8 mouse cellular contexts compared by ENCODE assay signal in genomic region chr8:111932580-111933336, GRCm38 (mm10). TPM values are rescaled to one million over a fixed set of nuclear protein-coding genes. Genes with fewer than 3 reads are reported as not detected.
A peak's percentile ranks its signal among the peaks of the same experiment; 100 is the strongest.
DNase-seq lines count a peak whose midpoint lies in the region; ATAC-seq and TF ChIP-seq lines count a peak whose summit lies in the region.

No protein-coding gene starts in this region.

- intact Hi-C loops in left cerebral cortex, postnatal 25 days (cut with DNase I), result no loop called here
- intact Hi-C loops in gastrocnemius, adult 2 months (cut with DNase I), result no loop called here

- peaks cover 23% of the 10 kb centered on the region for H3K4me1 ChIP-seq in hindbrain, embryonic 15.5 days (replicated peaks)
- H3K4me1 ChIP-seq in liver, adult 2 months (ENCODE audit: control insufficient read depth, insufficient read depth, low read length), result peaks cover 3% of the 10 kb centered on the region; the same call in 1 of the 2 replicates

- no peaks in the 10 kb centered on the region for H3K27me3 ChIP-seq in hindbrain, embryonic 15.5 days
- no peaks in the 10 kb centered on the region for H3K27me3 ChIP-seq in liver, adult 2 months (ENCODE audit: control insufficient read depth, insufficient read depth, low read length)
- no peaks in the 10 kb centered on the region for H3K27me3 ChIP-seq in myocyte (ENCODE audit: control insufficient read depth, insufficient read depth, insufficient read length)

- peak overlapping the region; percentile 68 for H3K27ac ChIP-seq in gastrocnemius, adult 2 months
- H3K27ac ChIP-seq in hindbrain, embryonic 15.5 days (replicated peaks), result peak overlapping the region; percentile 93
- H3K27ac ChIP-seq in liver, adult 2 months (replicated peaks; ENCODE audit: insufficient read depth, low read depth, low read length), result no peak overlapping the region

- H3K36me3 ChIP-seq in hindbrain, embryonic 15.5 days, result no peaks in the 10 kb centered on the region
- H3K36me3 ChIP-seq in liver, adult 2 months (ENCODE audit: control insufficient read depth, insufficient read depth, low read length), result no peaks in the 10 kb centered on the region
- no peaks in the 10 kb centered on the region for H3K36me3 ChIP-seq in myocyte (ENCODE audit: control insufficient read depth, insufficient read depth)

- peak overlapping the region; percentile 83 for H3K9ac ChIP-seq in hindbrain, embryonic 15.5 days
- peak overlapping the region; percentile 62; the same call in 1 of the 2 replicates for H3K9ac ChIP-seq in liver, adult 2 months (ENCODE audit: low read depth, low read length)

- no peak for TF ChIP-seq POLR2A in liver, adult 2 months (IDR thresholded peaks at IDR 0.05; ENCODE audit: extremely low read depth, insufficient read depth, low read length)
- TF ChIP-seq POLR2A in myocyte (IDR thresholded peaks at IDR 0.05; ENCODE audit: insufficient read length, low read depth), result no peak

- peak; percentile 20 to 32 for DNase-seq in left cerebral cortex, postnatal 25 days (ENCODE audit: low spot score in 2 of 2)
- no peak for DNase-seq in left cerebral cortex, adult 9 months (ENCODE audit: low spot score in 2 of 2)
- DNase-seq in cerebellum, adult 9-10 months, result peak; percentile 72
- DNase-seq in gastrocnemius, adult 2 months, result peak; percentile 82
- DNase-seq in liver, adult 2 months (ENCODE audit: extremely low read depth, low read depth, low spot score), result peak; percentile 24
- peak; percentile 25 for DNase-seq in thymus, postnatal 14 days

- WGBS in hindbrain, embryonic 15.5 days, result 28% methylated on average over 19 of the region's 19 CpGs
- 50% methylated on average over 19 of the region's 19 CpGs for WGBS in liver, adult 2 months

- peak overlapping the region; percentile 93 for H3K4me3 ChIP-seq in gastrocnemius, adult 2 months
- peak overlapping the region; percentile 78 for H3K4me3 ChIP-seq in hindbrain, embryonic 15.5 days
- peak overlapping the region; percentile 70; the same call in 1 of the 2 replicates for H3K4me3 ChIP-seq in liver, adult 2 months (ENCODE audit: insufficient read depth, low read depth, low read length)
- peak overlapping the region; percentile 25 for H3K4me3 ChIP-seq in myocyte

- no peaks in the 10 kb centered on the region for H3K9me3 ChIP-seq in hindbrain, embryonic 15.5 days

- ATAC-seq in hindbrain, embryonic 15.5 days (ENCODE audit: low FRiP score, low read depth), result no peak

- no peaks in the 10 kb centered on the region for H3K79me2 ChIP-seq in liver, adult 2 months (ENCODE audit: control insufficient read depth, insufficient read depth, low read length)
- H3K79me2 ChIP-seq in myocyte (ENCODE audit: control insufficient read depth, insufficient read depth), result no peaks in the 10 kb centered on the region

- H3ac ChIP-seq in myocyte (ENCODE audit: control insufficient read depth, insufficient read length), result no peak overlapping the region

- no peak for TF ChIP-seq CTCF in gastrocnemius, adult 2 months (IDR thresholded peaks at IDR 0.05)
- no peak for TF ChIP-seq CTCF in liver, adult 2 months (IDR thresholded peaks at IDR 0.05; ENCODE audit: low read depth, low read length)

- H3K4me2 ChIP-seq in hindbrain, embryonic 15.5 days, result peak overlapping the region; percentile 97
- H3K4me2 ChIP-seq in myocyte (ENCODE audit: low read depth), result peak overlapping the region; percentile 96

TF ChIP-seq in myocyte, 11 proteins besides CTCF, POLR2A, EP300 and RAD21:
- TF ChIP-seq TCF12 (IDR thresholded peaks at IDR 0.05; ENCODE audit: insufficient read depth, poor library complexity, severe bottlenecking), result no peak
- peak; percentile 54 to 78 (median 78) for TF ChIP-seq MYOD1 (IDR thresholded peaks at IDR 0.05; ENCODE audit: control insufficient read depth in 1 of 3, insufficient read length in 2 of 3, low read depth in 2 of 3)
- no peak for TF ChIP-seq TCF3 (IDR thresholded peaks at IDR 0.05; ENCODE audit: insufficient read length, low read depth)
- peak in 2 of 3 experiments; percentile 64 to 73 for TF ChIP-seq MYOG (IDR thresholded peaks at IDR 0.05; ENCODE audit: control insufficient read depth in 1 of 3, insufficient read depth in 1 of 3, insufficient read length in 2 of 3, low read depth in 2 of 3)
TF ChIP-seq in myocyte: peak in this region for 2.

RNA-seq across cellular contexts. Expression of gene Tmem231, which starts 0.9 kb away (rescaled TPM):
- 10 to 100 TPM; 12.0 to 13.0 TPM for total RNA-seq in left cerebral cortex, postnatal 25 days (2021)
- total RNA-seq in gastrocnemius, adult 2 months (2021), result under 1 TPM; 0.73 to 0.94 TPM
- 17.6 and 18.9 TPM in 2 replicates for polyA plus RNA-seq in hindbrain, embryonic 15.5 days (2015; fragmentation: Nextera tagmentation; extraction: Ambion mirVana)
- total RNA-seq in liver, adult 2 months (2014; rRNA removed), result 0.09 and 0.20 TPM in 2 replicates
- polyA plus RNA-seq in liver, adult 2 months (2012; rRNA removed), result 0.17 and 0.24 TPM in 2 replicates
- 4.5 TPM for polyA plus RNA-seq in myocyte (2012; fragmentation: generic; extraction: Trizol)

RNA-seq across cellular contexts. Expression of gene Gabarapl2, which starts 7.7 kb away (rescaled TPM):
- total RNA-seq in left cerebral cortex, postnatal 25 days (2021), result 100 to 1,000 TPM; 219 to 220 TPM
- total RNA-seq in gastrocnemius, adult 2 months (2021), result 100 to 1,000 TPM in 1 of 2 experiments, 10 to 100 TPM in 1; 99.6 to 105 TPM
- 431 and 452 TPM in 2 replicates for polyA plus RNA-seq in hindbrain, embryonic 15.5 days (2015; fragmentation: Nextera tagmentation; extraction: Ambion mirVana)
- 39.5 and 42.6 TPM in 2 replicates for total RNA-seq in liver, adult 2 months (2014; rRNA removed)
- 24.1 and 26.8 TPM in 2 replicates for polyA plus RNA-seq in liver, adult 2 months (2012; rRNA removed)
- polyA plus RNA-seq in myocyte (2012; fragmentation: generic; extraction: Trizol), result 64.5 TPM

RNA-seq across cellular contexts. Expression of gene Chst5, which starts 22.5 kb away (rescaled TPM):
- under 1 TPM; 0.28 to 0.30 TPM for total RNA-seq in left cerebral cortex, postnatal 25 days (2021)
- total RNA-seq in gastrocnemius, adult 2 months (2021), result under 1 TPM in 1 of 2 experiments, not detected in 1; 0.14 TPM
- 3.2 and 4.9 TPM in 2 replicates for polyA plus RNA-seq in hindbrain, embryonic 15.5 days (2015; fragmentation: Nextera tagmentation; extraction: Ambion mirVana)
- total RNA-seq in liver, adult 2 months (2014; rRNA removed), result not detected in 2 replicates
- not detected in 2 replicates for polyA plus RNA-seq in liver, adult 2 months (2012; rRNA removed)
- polyA plus RNA-seq in myocyte (2012; fragmentation: generic; extraction: Trizol), result 0.14 TPM

RNA-seq across cellular contexts. Expression of gene Tmem170, which starts 56.2 kb away (rescaled TPM):
- total RNA-seq in left cerebral cortex, postnatal 25 days (2021), result 1 to 10 TPM; 3.6 to 4.3 TPM
- total RNA-seq in gastrocnemius, adult 2 months (2021), result 1 to 10 TPM; 2.1 to 2.7 TPM
- 4.3 and 4.9 TPM in 2 replicates for polyA plus RNA-seq in hindbrain, embryonic 15.5 days (2015; fragmentation: Nextera tagmentation; extraction: Ambion mirVana)
- total RNA-seq in liver, adult 2 months (2014; rRNA removed), result 5.0 and 7.9 TPM in 2 replicates
- polyA plus RNA-seq in liver, adult 2 months (2012; rRNA removed), result 3.3 and 3.8 TPM in 2 replicates
- 0.92 TPM for polyA plus RNA-seq in myocyte (2012; fragmentation: generic; extraction: Trizol)

RNA-seq across cellular contexts. Expression of gene Adat1, which starts 59.3 kb away (rescaled TPM):
- 1 to 10 TPM; 5.4 to 6.6 TPM for total RNA-seq in left cerebral cortex, postnatal 25 days (2021)
- total RNA-seq in gastrocnemius, adult 2 months (2021), result 1 to 10 TPM; 2.4 to 2.7 TPM
- polyA plus RNA-seq in hindbrain, embryonic 15.5 days (2015; fragmentation: Nextera tagmentation; extraction: Ambion mirVana), result 7.8 and 8.0 TPM in 2 replicates
- total RNA-seq in liver, adult 2 months (2014; rRNA removed), result 2.8 TPM in 2 replicates
- 2.1 and 2.7 TPM in 2 replicates for polyA plus RNA-seq in liver, adult 2 months (2012; rRNA removed)
- polyA plus RNA-seq in myocyte (2012; fragmentation: generic; extraction: Trizol), result 2.8 TPM

Comparison
In these comparisons a context has a peak if more than half of its experiments do, and no peak if none do; other contexts are left out.
1. DNase-seq: peak in left cerebral cortex, postnatal 25 days (2 of 2), cerebellum, adult 9-10 months (single experiment), gastrocnemius, adult 2 months (single experiment), liver, adult 2 months (single experiment) and thymus, postnatal 14 days (single experiment); none in left cerebral cortex, adult 9 months (0 of 2).
2. H3K4me3 ChIP-seq: peak in every context shown above with its lines; median percentile 93 in gastrocnemius, adult 2 months; 78 in hindbrain, embryonic 15.5 days; 70 in liver, adult 2 months; 25 in myocyte.
3. RNA of gene Tmem231, which starts 0.9 kb away (total RNA-seq): 12.0 to 13.0 TPM in left cerebral cortex, postnatal 25 days; 0.73 to 0.94 TPM in gastrocnemius, adult 2 months and 0.09 to 0.20 TPM in liver, adult 2 months; every median in the first group is over 4 times any median in the second.